Mouse (Mus musculus) C2C12 (cell line): ENCODE results near the gene Eef1akmt2. TPM values are rescaled to one million over a fixed set of nuclear protein-coding genes. Genes with fewer than 3 reads are reported as not detected.

Experiments
- H3K27me3 ChIP-seq: one replicate; pipeline ENCODE4 v1.6.1; 2011; ENCODE audit not compliant: control insufficient read depth, insufficient read depth, insufficient read length
- H3K36me3 ChIP-seq: one replicate; pipeline ENCODE4 v1.6.1; 2011; ENCODE audit not compliant: control insufficient read depth, insufficient read depth
- H3K4me3 ChIP-seq: one replicate; pipeline ENCODE4 v1.5.1; 2011; ENCODE audit warnings: mild to moderate bottlenecking, control low read depth; ENCODE audit not compliant: poor library complexity, insufficient read depth, severe bottlenecking
- H3K79me2 ChIP-seq: one replicate; pipeline ENCODE4 v1.6.1; 2011; ENCODE audit not compliant: control insufficient read depth, insufficient read depth
- H3K79me3 ChIP-seq: one replicate; pipeline ENCODE4 v1.6.1; 2011; ENCODE audit warnings: low read depth, control low read depth
- H3ac ChIP-seq: one replicate; pipeline ENCODE3; 2011; ENCODE audit warnings: low read depth; ENCODE audit not compliant: control insufficient read depth, insufficient read length
- CEBPB ChIP-seq: IDR thresholded peaks from one replicate; pipeline ENCODE4 v1.6.1; 2011; ENCODE audit warnings: low read depth, mild to moderate bottlenecking, control low read depth, moderate library complexity
- CTCF ChIP-seq: IDR thresholded peaks from one replicate; pipeline ENCODE4 v1.5.1; 2011; ENCODE audit not compliant: control insufficient read depth, insufficient read depth, insufficient read length
- FOSL1 ChIP-seq: IDR thresholded peaks from one replicate; pipeline ENCODE4 v1.8.0; 2011; ENCODE audit warnings: mild to moderate bottlenecking, low read length; ENCODE audit not compliant: poor library complexity, insufficient read depth, severe bottlenecking
- MAX ChIP-seq: IDR thresholded peaks from one replicate; pipeline ENCODE4 v1.6.1; 2011; ENCODE audit warnings: mild to moderate bottlenecking, control low read depth
- MYOD1 ChIP-seq: IDR thresholded peaks from one replicate; pipeline ENCODE4 v1.6.1; 2011; ENCODE audit warnings: low read depth; ENCODE audit not compliant: control insufficient read depth, insufficient read length
- MYOG ChIP-seq: IDR thresholded peaks from one replicate; pipeline ENCODE4 v1.6.1; 2011; ENCODE audit not compliant: control insufficient read depth, insufficient read length; ENCODE audit errors: extremely low read depth
- USF1 ChIP-seq: IDR thresholded peaks from one replicate; pipeline ENCODE4 v1.6.1; 2011; ENCODE audit warnings: low read depth, mild to moderate bottlenecking, control low read depth, moderate library complexity
- polyA plus RNA-seq: library from polyadenylated mRNA; unstranded; fragments of >200 nt; fragmentation: generic; extraction: Trizol; gene quantifications from one replicate; pipeline ENCODE4 v1.2.1, GENCODE M21; 2012; ENCODE audit warnings: missing spikeins

Gene Eef1akmt2
- polyA plus RNA-seq, 1 experiment, result 17.1 TPM

GRCm38 (mm10) chr7:132894841-132895555 lies 42.5 kb upstream of the Eef1akmt2 start:
- H3K79me2 ChIP-seq, result no peaks in the 10 kb centered on the region
- no peak overlapping the region for H3K4me3 ChIP-seq
- H3K79me3 ChIP-seq, result no peaks in the 10 kb centered on the region
- no peaks in the 10 kb centered on the region for H3K36me3 ChIP-seq
- no peaks in the 10 kb centered on the region for H3K27me3 ChIP-seq
- no peak for TF ChIP-seq MAX
- TF ChIP-seq CEBPB, result no peak
- no peak for TF ChIP-seq MYOG
- no peak for TF ChIP-seq FOSL1
- no peak for TF ChIP-seq USF1
- TF ChIP-seq CTCF, result no peak
- TF ChIP-seq MYOD1, result no peak
- no peak overlapping the region for H3ac ChIP-seq

- TF ChIP-seq CEBPB (no peak), MAX (no peak), USF1 (no peak), CTCF (no peak), MYOG (no peak), FOSL1 (no peak)
- no peak overlapping the region for H3ac ChIP-seq
- no peaks in the 10 kb centered on the region for H3K79me3 ChIP-seq
- H3K36me3 ChIP-seq, result no peaks in the 10 kb centered on the region
- H3K79me2 ChIP-seq, result no peaks in the 10 kb centered on the region
- no peaks in the 10 kb centered on the region for H3K27me3 ChIP-seq
- H3K4me3 ChIP-seq, result no peak overlapping the region
Observed at GRCm38 (mm10) chr7:132893336-132893735, 40.9 kb upstream of the Eef1akmt2 start.

GRCm38 (mm10) chr7:132892806-132893205 lies 40.3 kb upstream of the Eef1akmt2 start:
- Histone ChIP-seq H3K79me3 (no peaks in the 10 kb centered on the region), H3K36me3 (no peaks in the 10 kb centered on the region), H3K27me3 (no peaks in the 10 kb centered on the region), H3K79me2 (no peaks in the 10 kb centered on the region), H3ac (no peak overlapping the region), H3K4me3 (no peak overlapping the region)
- no peak for TF ChIP-seq CEBPB
- TF ChIP-seq MYOD1, result no peak
- no peak for TF ChIP-seq FOSL1

- Histone ChIP-seq H3K4me3 (no peak overlapping the region), H3K79me2 (no peaks in the 10 kb centered on the region), H3K36me3 (no peaks in the 10 kb centered on the region), H3ac (no peak overlapping the region), H3K79me3 (no peaks in the 10 kb centered on the region), H3K27me3 (no peaks in the 10 kb centered on the region)
- TF ChIP-seq MAX, result no peak
- TF ChIP-seq MYOG, result no peak
- no peak for TF ChIP-seq FOSL1
- TF ChIP-seq MYOD1, result no peak
- TF ChIP-seq CEBPB, result no peak
- no peak for TF ChIP-seq CTCF
Observed at GRCm38 (mm10) chr7:132892311-132892661, 39.8 kb upstream of the Eef1akmt2 start.

GRCm38 (mm10) chr7:132891561-132892310 lies 39.3 kb upstream of the Eef1akmt2 start:
- TF ChIP-seq MYOG (no peak), CEBPB (no peak), MAX (no peak), CTCF (no peak), USF1 (no peak), FOSL1 (no peak), MYOD1 (no peak)
- Histone ChIP-seq H3K4me3 (no peak overlapping the region), H3K27me3 (no peaks in the 10 kb centered on the region), H3K79me3 (no peaks in the 10 kb centered on the region), H3K79me2 (no peaks in the 10 kb centered on the region), H3ac (no peak overlapping the region), H3K36me3 (no peaks in the 10 kb centered on the region)

- Histone ChIP-seq H3K79me3 (no peaks in the 10 kb centered on the region), H3K36me3 (no peaks in the 10 kb centered on the region), H3K79me2 (no peaks in the 10 kb centered on the region), H3K27me3 (no peaks in the 10 kb centered on the region), H3ac (no peak overlapping the region), H3K4me3 (no peak overlapping the region)
- no peak for TF ChIP-seq CTCF
- no peak for TF ChIP-seq USF1
- no peak for TF ChIP-seq MYOG
- no peak for TF ChIP-seq MYOD1
- no peak for TF ChIP-seq CEBPB
- no peak for TF ChIP-seq FOSL1
- TF ChIP-seq MAX, result no peak
Observed at GRCm38 (mm10) chr7:132890201-132890600, 37.7 kb upstream of the Eef1akmt2 start.
